Mouse (Mus musculus): Measurements from ENCODE around the gene Hpse2.

Gene Hpse2

DNA sequence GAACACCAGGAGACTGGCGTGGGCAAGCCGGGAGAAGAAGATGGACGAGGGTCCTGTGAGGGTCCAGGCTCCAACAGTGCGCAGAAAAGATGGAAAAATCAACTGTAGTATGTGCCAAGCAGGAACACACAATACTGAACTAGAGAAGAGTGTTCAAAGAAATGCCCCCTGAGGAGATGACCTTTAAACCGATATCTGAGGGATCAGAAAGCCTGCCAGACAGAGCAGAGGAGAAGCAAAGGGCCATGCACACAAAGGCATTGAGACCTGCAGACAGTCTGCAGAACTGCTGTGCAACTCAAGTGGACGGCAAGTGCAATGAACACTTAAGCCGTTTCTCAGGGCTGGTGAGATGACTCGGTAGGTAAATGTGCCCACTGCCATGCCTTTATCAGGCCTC is 620.8 kb downstream of the Hpse2 start:
- ChIA-PET POLR2A (no interaction called here), CTCF (interaction anchor here in 2 of 4 experiments (1.0 to 1.1 kb wide), 2 partner anchors 8 to 113 kb away, joined by 3 to 4 read pairs; no protein-coding TSS in a partner anchor)

DNA sequence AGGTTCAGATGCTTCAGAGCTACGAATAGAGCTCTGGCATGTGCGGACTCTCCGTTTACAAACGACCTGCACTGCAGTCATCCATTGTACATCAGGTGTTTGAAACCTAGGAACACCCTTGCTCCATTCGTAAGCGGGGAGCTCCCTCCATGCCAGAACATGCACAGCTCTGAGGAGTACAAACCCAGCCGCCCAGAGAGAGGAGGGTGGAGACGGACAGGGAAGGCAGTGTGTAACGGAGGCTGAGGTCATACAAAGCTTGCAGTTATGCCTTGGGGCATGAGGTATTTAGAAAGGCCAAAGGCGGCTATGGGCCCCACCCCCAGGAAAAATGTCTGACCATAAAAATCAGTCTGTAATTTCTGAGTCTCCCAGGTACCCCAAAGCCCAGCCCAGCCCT is 623.8 kb downstream of the Hpse2 start:
- POLR2A ChIA-PET = interaction anchor here in 3 of 4 experiments (0.5 to 2.9 kb wide), 13 partner anchors 9 to 1931 kb away, joined by 3 to 16 read pairs (median 4); partner anchors contain the start of genes Pyroxd2 (in 3 of the 3), Hps1 (in 1 of the 3) and Pi4k2a (in 1 of the 3)
- CTCF ChIA-PET = interaction anchor here in 1 of 4 experiments (1.0 to 1.7 kb wide), 4 partner anchors 12 to 321 kb away, joined by 3 to 6 read pairs (median 3); partner anchors contain the start of gene Hps1

DNA sequence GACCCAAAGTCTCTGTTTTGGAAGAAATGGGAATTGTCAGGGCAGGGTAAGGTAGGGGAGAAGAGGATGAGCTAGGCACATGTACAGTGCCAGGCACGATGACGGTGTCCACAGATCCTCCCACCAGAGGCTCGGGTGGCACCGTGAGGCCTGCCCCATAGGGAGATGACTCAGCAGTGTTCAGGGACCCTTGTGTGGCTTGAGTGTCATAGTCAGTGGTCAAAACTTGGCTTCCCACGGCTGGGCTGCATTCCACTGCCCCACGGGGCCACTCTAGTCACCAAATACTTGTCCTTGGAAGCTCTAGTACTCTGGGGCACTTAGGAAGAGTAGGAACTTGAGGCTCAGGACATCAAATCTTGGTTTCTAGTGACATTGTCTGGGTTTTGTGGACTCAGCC is 631.5 kb downstream of the Hpse2 start:
- CTCF ChIA-PET = interaction anchor here in 2 of 4 experiments (0.6 kb wide), 2 partner anchors 362 to 713 kb away, joined by 3 to 4 read pairs; no protein-coding TSS in a partner anchor
- POLR2A ChIA-PET = interaction anchor here in 1 of 4 experiments (1.4 to 2.8 kb wide), 2 partner anchors 12 to 144 kb away, joined by 4 to 5 read pairs; partner anchors contain the start of gene Loxl4

DNA sequence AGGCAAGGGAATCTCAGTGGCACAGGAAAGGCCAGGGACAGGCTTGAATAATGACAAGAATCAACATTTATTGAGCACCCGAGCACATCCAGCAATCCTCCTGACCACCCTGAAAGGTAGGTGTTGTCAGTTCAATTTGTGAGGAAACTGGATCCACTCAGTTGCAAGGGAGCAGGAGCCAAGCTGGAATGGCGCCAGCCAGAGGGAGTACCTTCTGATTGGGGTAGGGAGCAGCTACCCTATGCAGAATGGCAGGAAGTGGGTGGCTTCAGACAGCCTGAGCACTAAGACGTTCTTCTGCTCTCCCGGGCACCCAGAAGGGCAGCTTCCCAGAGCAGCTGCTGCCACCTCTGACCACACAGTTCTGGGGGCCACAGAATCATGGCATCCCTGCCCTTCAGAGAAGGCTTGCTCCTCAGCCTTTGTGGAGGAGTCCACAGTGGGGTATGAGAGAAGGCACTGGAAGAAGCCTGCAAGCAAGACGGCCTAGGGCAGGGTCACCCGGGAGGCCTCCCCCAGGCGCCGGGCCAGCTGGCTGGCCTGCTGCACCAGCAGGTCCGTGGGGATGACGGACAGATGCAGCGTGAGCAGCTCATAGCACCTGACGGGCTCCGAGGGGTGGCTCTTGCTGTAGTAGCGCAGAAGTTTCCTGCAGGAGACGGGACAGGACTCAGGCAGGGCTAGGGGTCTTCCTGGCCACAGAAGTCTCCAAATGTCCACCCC is 632.8 kb downstream of the Hpse2 start:
- POLR2A ChIA-PET = interaction anchor here in 2 of 4 experiments (0.8 to 2.8 kb wide), 6 partner anchors 9 to 324 kb away, joined by 3 to 5 read pairs (median 4); partner anchors contain the start of gene Loxl4 (in 1 of the 2)
- CTCF ChIA-PET = interaction anchor here in 1 of 4 experiments (0.5 kb wide), 1 partner anchor 735 kb away, joined by 3 read pairs; no protein-coding TSS in a partner anchor

DNA sequence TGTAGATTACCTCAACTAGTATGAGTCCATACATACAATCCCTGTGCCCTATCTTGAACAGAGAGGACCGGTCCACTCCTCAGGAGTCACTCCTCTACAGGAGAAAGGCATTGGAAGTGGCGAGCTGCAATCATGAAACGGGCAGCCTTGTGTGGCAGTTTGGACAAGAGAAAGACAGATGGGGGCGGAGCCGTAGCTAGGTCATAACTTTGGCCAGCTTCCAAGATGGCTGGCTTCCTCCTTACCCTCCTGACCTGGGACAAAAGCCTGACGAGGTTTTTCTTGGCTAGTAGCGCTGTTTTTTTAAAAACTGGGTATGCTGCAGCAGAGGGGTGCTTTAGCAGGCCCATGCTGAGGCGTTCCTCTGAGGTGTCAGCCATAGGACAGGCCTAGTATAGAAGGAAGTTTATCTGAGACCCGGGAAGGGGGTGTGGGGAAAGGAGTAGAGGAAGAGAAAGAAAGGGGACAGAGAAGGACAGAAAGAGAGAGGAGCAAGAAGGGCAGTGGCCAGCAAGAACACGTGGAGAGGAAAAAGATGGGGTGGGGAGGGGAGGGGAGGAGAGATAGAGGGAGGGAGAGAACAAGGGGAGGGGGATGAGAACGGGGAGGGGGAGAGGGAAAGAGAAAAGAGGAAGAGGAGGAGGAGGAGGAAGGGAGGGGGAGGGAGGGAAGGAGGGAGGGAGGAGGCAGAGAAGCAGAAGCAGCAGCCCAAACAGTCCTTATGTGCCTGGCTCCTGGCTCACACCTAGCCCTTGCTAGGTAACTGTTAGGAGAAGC is 634.8 kb downstream of the Hpse2 start:
- ChIA-PET POLR2A (interaction anchor here (0.6 to 1.9 kb wide), 21 partner anchors 9 to 682 kb away, joined by 3 to 16 read pairs (median 4); partner anchors contain the start of genes Crtac1 (in 1 of the 4) and Loxl4 (in 1 of the 4)), CTCF (interaction anchor here (0.5 to 1.7 kb wide), 8 partner anchors 9 to 609 kb away, joined by 3 to 11 read pairs (median 4); partner anchors contain the start of gene Hps1 (in 1 of the 4))

DNA sequence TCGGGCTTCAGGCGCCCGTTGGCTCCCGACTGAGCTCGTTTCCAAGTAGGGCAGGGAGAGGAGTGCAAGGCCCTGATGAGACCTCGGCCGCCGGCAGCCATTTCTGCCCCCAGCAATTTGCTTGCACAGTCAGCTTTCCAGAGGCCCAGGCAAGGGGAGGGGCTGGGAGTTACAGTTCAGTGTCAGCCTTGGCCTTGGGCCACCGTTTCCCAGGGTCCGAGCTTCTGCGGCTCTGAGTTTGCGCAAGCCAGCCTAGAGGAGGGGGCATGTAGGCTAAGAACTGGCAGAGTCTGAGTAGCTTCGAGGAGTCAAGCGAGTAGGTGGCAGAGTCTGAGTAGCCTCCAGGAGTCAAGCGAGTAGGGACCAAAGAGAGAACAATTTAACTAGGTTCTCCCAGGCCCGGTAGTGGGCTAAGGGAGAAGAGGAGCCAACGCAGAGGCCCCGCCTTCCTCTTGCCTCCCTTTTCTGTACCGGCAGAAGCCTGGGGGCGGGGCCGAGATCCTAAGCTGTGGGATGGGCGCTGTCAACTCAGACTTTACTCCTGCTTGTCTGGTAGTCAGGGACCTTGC is 635.7 kb downstream of the Hpse2 start, which contains the start of gene Pyroxd2:
Pyroxd2 (minus strand) TSS at position 413 of the 569 bp plus-strand sequence.
- ChIA-PET POLR2A (interaction anchor here (0.6 to 1.9 kb wide), 29 partner anchors 8 to 681 kb away, joined by 3 to 16 read pairs (median 3); partner anchors contain the start of genes Crtac1 (in 1 of the 4), Hps1 (in 1 of the 4) and Loxl4 (in 1 of the 4)), CTCF (interaction anchor here (0.5 to 1.7 kb wide), 9 partner anchors 8 to 608 kb away, joined by 3 to 11 read pairs (median 4); partner anchors contain the start of gene Hps1 (in 1 of the 4))

DNA sequence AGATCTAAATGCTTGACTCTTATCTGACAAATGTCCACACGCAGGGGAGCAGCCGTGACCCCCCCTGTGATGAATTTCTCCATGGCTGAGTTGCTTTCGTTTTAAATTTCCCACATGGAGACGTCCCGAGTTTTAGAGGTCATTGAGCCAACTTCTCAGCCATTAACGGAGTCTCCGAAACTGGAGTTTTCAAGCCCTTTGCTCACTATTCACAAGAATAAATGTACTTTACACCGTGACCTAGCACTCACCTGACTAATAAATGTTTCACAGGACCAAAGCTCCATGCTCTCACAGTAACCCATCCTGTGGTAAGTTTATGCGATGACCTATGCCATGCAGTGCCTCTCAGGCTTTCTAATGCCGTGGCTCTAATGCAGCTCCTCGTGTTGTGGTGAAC is 638.0 kb downstream of the Hpse2 start:
- ChIA-PET CTCF (no interaction called here), POLR2A (no interaction called here)

DNA sequence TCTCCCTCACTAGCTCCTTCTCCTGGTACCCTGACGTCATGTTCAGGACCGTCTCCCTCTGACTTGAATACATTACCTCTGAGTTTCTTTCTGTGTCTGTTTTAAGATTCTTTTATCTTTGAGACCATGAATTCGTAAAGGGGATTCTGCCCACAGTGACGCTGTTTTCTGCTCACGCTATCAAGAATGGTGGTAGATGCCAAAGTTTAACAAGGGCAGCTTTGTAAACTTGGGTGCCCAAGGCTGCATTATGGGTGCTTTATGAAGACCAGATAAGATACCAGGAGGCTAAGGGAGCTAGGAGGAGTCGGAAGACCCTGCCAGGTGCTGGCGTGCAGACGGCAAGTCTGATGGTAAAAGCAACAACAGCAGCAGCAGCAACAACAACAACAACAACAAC is 641.5 kb downstream of the Hpse2 start:
- CTCF ChIA-PET = interaction anchor here in 1 of 4 experiments (0.7 kb wide), 1 partner anchor 29 kb away, joined by 3 read pairs; no protein-coding TSS in a partner anchor
- POLR2A ChIA-PET = interaction anchor here in 1 of 4 experiments (1.7 kb wide), 1 partner anchor 10 kb away, joined by 6 read pairs; no protein-coding TSS in a partner anchor

DNA sequence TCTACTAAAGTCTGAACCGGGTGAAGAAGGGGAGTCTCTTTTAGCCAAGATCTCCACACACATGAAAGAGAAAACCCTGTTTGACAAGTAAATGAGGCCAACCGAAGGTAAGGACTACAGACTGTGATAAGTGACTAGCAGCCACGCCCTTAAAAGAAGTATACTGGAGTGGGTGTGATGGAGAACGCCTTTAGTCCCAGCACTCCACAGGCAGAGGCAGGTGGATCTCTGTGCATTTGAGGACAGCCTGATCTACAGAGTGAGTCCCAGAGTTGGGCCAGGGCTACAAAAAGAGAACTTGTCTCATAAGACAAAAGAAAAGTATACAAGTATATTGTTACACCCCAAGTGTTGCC is 642.3 kb downstream of the Hpse2 start:
- ChIA-PET POLR2A (interaction anchor here in 1 of 4 experiments (0.7 kb wide), 1 partner anchor 83 kb away, joined by 3 read pairs; no protein-coding TSS in a partner anchor), CTCF (interaction anchor here in 1 of 4 experiments (2.3 kb wide), 1 partner anchor 92 kb away, joined by 18 read pairs; no protein-coding TSS in a partner anchor)

DNA sequence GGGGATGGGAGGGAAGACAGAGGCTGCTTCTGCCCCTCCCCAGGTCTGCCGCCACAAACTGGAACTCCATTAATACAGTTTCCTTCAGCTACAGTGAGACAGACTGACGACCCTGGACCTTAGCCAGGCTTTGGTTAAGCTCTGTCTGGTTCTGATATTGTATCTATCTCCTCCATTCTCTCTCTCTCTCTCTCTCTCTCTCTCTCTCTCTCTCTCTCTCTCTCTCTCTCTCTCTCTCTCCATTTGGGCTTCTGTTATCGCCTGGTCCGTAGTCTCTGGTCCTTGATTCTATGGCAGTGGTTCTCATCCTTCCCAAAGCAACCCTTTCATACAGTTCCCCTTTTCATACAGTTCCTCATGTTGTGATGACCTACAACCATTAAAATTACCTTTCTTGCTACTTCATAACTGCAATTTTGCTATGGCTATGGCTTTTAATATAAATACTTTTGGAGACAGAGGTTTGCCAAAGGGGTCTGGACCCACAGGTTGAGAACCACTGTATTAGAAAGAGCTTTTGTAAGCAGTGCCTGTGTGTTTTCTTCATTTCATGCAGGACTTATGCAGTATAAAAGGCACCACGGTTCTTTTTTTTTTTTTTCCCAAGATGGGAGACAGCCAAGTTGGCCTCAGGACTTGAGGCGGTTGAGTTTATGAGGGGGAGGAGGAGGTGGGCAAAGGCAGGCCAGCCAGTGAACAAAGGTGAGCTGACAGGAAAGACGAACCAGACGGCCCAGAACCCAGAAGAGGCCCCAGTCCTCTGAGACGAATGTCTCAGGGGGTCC is 642.9 kb downstream of the Hpse2 start:
- ChIA-PET POLR2A (interaction anchor here in 2 of 4 experiments (0.7 to 1.4 kb wide), 4 partner anchors 8 to 82 kb away, joined by 3 to 7 read pairs (median 4); partner anchors contain the start of gene Pyroxd2 (in 1 of the 2)), CTCF (interaction anchor here (0.6 to 2.3 kb wide), 11 partner anchors 32 to 563 kb away, joined by 3 to 18 read pairs (median 5); no protein-coding TSS in a partner anchor)

DNA sequence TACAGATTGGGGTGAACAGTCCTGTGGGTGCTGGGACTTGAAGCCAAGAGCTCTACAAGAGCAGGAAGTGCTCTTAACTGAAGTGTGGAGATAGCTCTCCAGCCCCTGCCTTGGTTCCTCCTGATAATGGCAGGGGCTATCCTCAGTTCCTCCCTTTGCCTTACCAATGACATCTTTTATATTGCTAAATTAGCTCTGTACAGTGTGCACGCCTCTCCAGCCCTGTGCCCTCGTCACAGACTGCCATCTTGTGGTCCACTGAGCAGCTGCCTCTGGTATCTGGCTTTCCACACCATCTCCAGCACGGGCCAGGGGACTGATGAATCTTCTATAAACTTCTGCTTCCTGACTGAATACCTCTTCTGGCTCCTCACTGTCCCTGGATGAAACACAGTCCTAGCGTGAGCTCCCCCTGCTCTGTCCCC is 644.0 kb downstream of the Hpse2 start:
- ChIA-PET CTCF (interaction anchor here (0.5 to 2.3 kb wide), 39 partner anchors 8 to 562 kb away, joined by 3 to 18 read pairs (median 3); partner anchors contain the start of genes Hps1 (in 1 of the 4) and Pyroxd2 (in 1 of the 4)), POLR2A (interaction anchor here in 2 of 4 experiments (0.7 to 1.4 kb wide), 7 partner anchors 9 to 84 kb away, joined by 3 to 7 read pairs (median 4); partner anchors contain the start of gene Pyroxd2 (in 1 of the 2))

DNA sequence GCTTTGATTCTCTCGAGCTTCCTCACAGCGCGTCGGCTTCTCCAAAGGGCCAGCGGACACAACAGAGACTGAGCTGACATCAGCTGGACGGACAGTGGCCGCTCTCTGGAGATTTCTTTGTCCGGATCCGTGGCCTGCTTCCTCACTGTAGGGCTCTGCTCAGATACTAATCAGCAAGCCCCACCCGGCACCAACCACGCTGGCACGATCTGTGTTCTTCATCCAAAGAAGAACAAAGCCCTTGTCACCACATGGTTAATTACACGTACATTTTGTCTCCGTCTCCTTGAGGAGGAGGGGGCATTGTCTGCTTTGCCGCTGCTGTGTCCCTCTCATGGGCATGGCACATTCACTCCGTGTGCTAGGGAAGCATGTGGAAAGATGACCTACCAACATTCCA is 644.9 kb downstream of the Hpse2 start:
- ChIA-PET CTCF (interaction anchor here in 3 of 4 experiments (0.7 to 1.7 kb wide), 5 partner anchors 7 to 428 kb away, joined by 3 to 12 read pairs (median 5); partner anchors contain the start of gene Pyroxd2 (in 1 of the 3)), POLR2A (interaction anchor here in 2 of 4 experiments (0.9 to 1.3 kb wide), 2 partner anchors 22 to 455 kb away, joined by 3 read pairs; no protein-coding TSS in a partner anchor)

DNA sequence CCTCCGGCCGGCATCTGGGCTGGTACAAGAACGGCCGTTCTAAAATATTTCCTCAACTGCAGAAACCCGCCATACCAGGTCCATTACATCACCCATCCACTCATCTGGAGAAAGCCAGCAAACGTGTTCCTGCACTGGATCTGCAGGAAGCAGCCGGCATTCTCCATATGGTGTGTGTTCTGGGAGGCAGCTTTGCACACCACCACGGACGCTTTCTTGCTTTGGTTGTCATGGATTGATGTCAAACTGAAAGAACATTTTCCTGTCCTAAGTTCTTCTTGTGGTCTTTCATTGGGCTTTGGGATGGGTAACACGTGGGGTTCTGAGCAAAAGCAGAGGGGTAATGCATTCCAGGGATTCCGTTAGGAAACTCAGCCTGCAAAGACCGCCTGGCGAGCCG is 646.3 kb downstream of the Hpse2 start:
- CTCF ChIA-PET = interaction anchor here in 1 of 4 experiments (1.1 kb wide), 1 partner anchor 35 kb away, joined by 3 read pairs; no protein-coding TSS in a partner anchor
- POLR2A ChIA-PET = interaction anchor here in 1 of 4 experiments (1.4 kb wide), 1 partner anchor 11 kb away, joined by 3 read pairs; no protein-coding TSS in a partner anchor

DNA sequence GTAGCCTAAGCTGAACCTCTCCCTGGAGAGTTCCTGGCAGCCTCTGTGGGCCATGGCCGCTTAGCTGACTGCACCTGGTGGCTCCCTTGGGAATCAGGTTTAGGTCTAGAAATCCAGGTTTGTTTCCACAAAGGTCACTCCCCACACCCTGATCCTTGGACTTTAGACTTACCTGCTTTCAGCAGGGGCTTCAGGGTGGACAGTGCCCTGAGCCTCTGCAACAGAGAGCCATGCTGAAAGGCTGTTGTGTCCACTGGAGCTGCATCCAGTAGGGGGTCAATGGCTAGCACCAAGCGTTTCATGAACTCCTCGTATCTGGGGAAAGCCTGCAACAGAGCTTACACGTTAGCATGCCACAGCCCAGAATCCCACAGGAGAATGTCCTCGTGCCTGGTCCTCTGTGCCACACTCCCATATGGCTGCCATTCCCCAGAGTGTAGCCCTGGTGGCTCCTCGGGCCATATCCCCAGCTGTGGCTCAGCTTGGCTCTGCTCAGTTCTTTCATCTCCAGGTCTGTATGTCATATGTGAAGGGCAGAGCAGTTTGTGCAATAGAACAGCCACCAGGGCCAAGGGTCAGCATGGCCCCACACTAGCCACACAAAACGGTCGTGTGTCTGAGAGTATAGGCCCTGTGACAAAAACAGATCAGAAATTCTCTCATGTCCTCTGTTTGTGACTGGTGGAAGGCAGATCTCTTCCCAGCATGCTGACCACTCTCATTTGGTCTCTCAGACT is 647.8 kb downstream of the Hpse2 start:
- ChIA-PET POLR2A (interaction anchor here in 2 of 4 experiments (0.6 to 1.4 kb wide), 2 partner anchors 13 to 113 kb away, joined by 3 read pairs; no protein-coding TSS in a partner anchor), CTCF (no interaction called here)

DNA sequence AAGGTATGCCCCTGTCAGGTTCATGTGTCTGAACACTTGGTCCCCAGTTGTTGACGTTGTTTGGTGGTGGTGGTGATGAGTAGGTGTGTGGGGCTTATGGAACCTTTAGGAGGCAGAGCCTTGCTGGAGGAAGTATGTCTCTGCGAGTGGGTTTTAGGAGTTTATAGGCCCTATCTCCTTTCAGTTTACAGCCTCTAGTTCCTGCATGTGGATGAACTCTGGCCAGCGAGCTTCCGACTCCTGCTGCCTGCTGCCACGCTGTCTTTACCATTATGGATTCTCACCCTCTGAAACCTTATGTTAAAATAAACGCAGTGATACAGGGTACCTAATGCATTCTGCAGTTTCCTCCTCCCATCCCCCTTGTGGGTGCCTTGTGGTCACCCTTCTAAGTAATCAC is 648.4 kb downstream of the Hpse2 start:
- ChIA-PET POLR2A (no interaction called here), CTCF (no interaction called here)

DNA sequence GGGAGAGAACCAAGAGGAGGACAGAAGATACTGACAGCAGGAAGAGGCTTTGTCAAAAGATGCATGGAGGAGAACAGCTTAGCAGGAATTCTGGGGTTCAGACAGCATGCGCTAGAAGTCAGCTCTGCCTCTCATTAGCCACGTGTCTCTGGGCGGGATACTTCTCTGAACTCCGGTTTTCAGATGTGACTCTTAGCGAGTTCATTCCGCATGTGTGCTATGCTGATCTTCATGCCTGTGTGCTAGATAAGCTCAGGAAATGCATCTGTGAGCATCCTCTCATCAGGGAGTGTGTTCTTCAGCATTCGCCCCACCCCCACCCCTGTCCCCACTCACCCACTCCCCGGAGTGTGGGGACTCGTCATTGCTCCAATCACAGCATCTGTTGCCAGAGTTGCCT is 650.4 kb downstream of the Hpse2 start:
- ChIA-PET CTCF (interaction anchor here in 1 of 4 experiments (0.6 kb wide), 1 partner anchor 416 kb away, joined by 3 read pairs; no protein-coding TSS in a partner anchor), POLR2A (no interaction called here)

Measured in embryonic stem cell, embryonic (primary cell).